Mouse (Mus musculus): ENCODE results near the gene Ly6g6e. TPM values are rescaled to one million over a fixed set of nuclear protein-coding genes. Genes with fewer than 3 reads are reported as not detected.

The Ly6g6e gene
- total RNA-seq, 2 experiments from 2014 or later: not detected

Other genes with a start within 250 kb of the Ly6g6e start
- 10 to 100 TPM; 34.1 to 39.4 TPM for gene Stk19, start 240.0 kb upstream of the Ly6g6e start, total RNA-seq (2023)
- 10 to 100 TPM; 49.0 to 49.1 TPM for gene Dxo, start 239.9 kb upstream of the Ly6g6e start, total RNA-seq (2023)
- gene Skiv2l, start 226.7 kb upstream of the Ly6g6e start, total RNA-seq (2023): 10 to 100 TPM; 66.2 to 72.1 TPM
- gene Nelfe, start 226.5 kb upstream of the Ly6g6e start, total RNA-seq (2023): 10 to 100 TPM; 23.4 to 30.8 TPM
- 1 to 10 TPM; 1.6 to 1.8 TPM for gene Cfb, start 214.4 kb upstream of the Ly6g6e start, total RNA-seq (2023)
- 1 to 10 TPM; 2.8 to 3.9 TPM for gene Zbtb12, start 197.4 kb upstream of the Ly6g6e start, total RNA-seq (2023)
- gene Gm20547, start 194.9 kb upstream of the Ly6g6e start, total RNA-seq (2023): not detected
- gene C2, start 178.6 kb upstream of the Ly6g6e start, total RNA-seq (2023): under 1 TPM in 1 of 2 experiments, not detected in 1; 0.24 TPM
- 10 to 100 TPM; 68.7 to 71.8 TPM for gene Ehmt2, start 178.4 kb upstream of the Ly6g6e start, total RNA-seq (2023)
- not detected for gene Slc44a4, start 162.4 kb upstream of the Ly6g6e start, total RNA-seq (2023)
- 10 to 100 TPM; 60.2 to 63.2 TPM for gene Neu1, start 145.6 kb upstream of the Ly6g6e start, total RNA-seq (2023)
- gene Hspa1b, start 117.7 kb upstream of the Ly6g6e start, total RNA-seq (2023): 100 to 1,000 TPM in 1 of 2 experiments, 10 to 100 TPM in 1; 58.3 to 134 TPM
- not detected for gene Gm20481, start 107.0 kb upstream of the Ly6g6e start, total RNA-seq (2023)
- 100 to 1,000 TPM in 1 of 2 experiments, 10 to 100 TPM in 1; 86.4 to 244 TPM for gene Hspa1a, start 104.7 kb upstream of the Ly6g6e start, total RNA-seq (2023)
- gene Hspa1l, start 104.2 kb upstream of the Ly6g6e start, total RNA-seq (2023): under 1 TPM in 1 of 2 experiments, not detected in 1; 0.20 TPM
- gene Lsm2, start 95.0 kb upstream of the Ly6g6e start, total RNA-seq (2023): 10 to 100 TPM; 41.4 to 45.7 TPM
- 10 to 100 TPM; 61.7 to 68.3 TPM for gene Vars, start 75.9 kb upstream of the Ly6g6e start, total RNA-seq (2023)
- gene Vwa7, start 60.3 kb upstream of the Ly6g6e start, total RNA-seq (2023): under 1 TPM in 1 of 2 experiments, not detected in 1; 0.15 TPM
- gene Sapcd1, start 48.9 kb upstream of the Ly6g6e start, total RNA-seq (2023): 1 to 10 TPM; 1.3 to 2.1 TPM
- gene Msh5, start 30.2 kb upstream of the Ly6g6e start, total RNA-seq (2023): 10 to 100 TPM; 11.5 to 12.5 TPM
- 100 to 1,000 TPM; 262 to 285 TPM for gene Clic1, start 26.9 kb upstream of the Ly6g6e start, total RNA-seq (2023)
- 1 to 10 TPM; 2.5 to 3.1 TPM for gene Ddah2, start 17.9 kb upstream of the Ly6g6e start, total RNA-seq (2023)
- 1 to 10 TPM in 1 of 2 experiments, not detected in 1; 1.0 TPM for gene Ly6g6c, start 11.5 kb upstream of the Ly6g6e start, total RNA-seq (2023)
- under 1 TPM in 1 of 2 experiments, not detected in 1; 0.26 TPM for gene Mpig6b, start 10.7 kb upstream of the Ly6g6e start, total RNA-seq (2023)
- gene Ly6g6d, start 1.2 kb downstream of the Ly6g6e start, total RNA-seq (2023): not detected
- under 1 TPM in 1 of 2 experiments, not detected in 1; 0.35 TPM for gene Ly6g6f, start 8.7 kb downstream of the Ly6g6e start, total RNA-seq (2023)
- 10 to 100 TPM; 50.2 to 58.4 TPM for gene Abhd16a, start 12.4 kb downstream of the Ly6g6e start, total RNA-seq (2023)
- gene Ly6g5c, start 31.4 kb downstream of the Ly6g6e start, total RNA-seq (2023): not detected
- gene Ly6g5b, start 38.5 kb downstream of the Ly6g6e start, total RNA-seq (2023): 10 to 100 TPM; 13.5 to 16.4 TPM
- gene Gpank1, start 44.6 kb downstream of the Ly6g6e start, total RNA-seq (2023): 10 to 100 TPM; 20.2 to 26.5 TPM
- 100 to 1,000 TPM; 172 TPM for gene Csnk2b, start 45.2 kb downstream of the Ly6g6e start, total RNA-seq (2023)
- 10 to 100 TPM; 16.4 to 24.3 TPM for gene D17H6S53E, start 49.5 kb downstream of the Ly6g6e start, total RNA-seq (2023)
- gene Apom, start 55.1 kb downstream of the Ly6g6e start, total RNA-seq (2023): under 1 TPM in 1 of 2 experiments, not detected in 1; 0.42 TPM
- 100 to 1,000 TPM; 222 to 226 TPM for gene Bag6, start 58.3 kb downstream of the Ly6g6e start, total RNA-seq (2023)
- gene Prrc2a, start 88.0 kb downstream of the Ly6g6e start, total RNA-seq (2023): 100 to 1,000 TPM; 180 to 195 TPM
- 10 to 100 TPM; 18.0 to 18.3 TPM for gene Aif1, start 99.2 kb downstream of the Ly6g6e start, total RNA-seq (2023)
- gene Lst1, start 111.5 kb downstream of the Ly6g6e start, total RNA-seq (2023): 100 to 1,000 TPM; 564 to 656 TPM
- 10 to 100 TPM; 84.2 to 91.5 TPM for gene Ltb, start 117.5 kb downstream of the Ly6g6e start, total RNA-seq (2023)
- gene Tnf, start 125.1 kb downstream of the Ly6g6e start, total RNA-seq (2023): 10 to 100 TPM; 71.0 to 84.1 TPM
- not detected for gene Lta, start 128.4 kb downstream of the Ly6g6e start, total RNA-seq (2023)
- gene Gm16181, start 143.9 kb downstream of the Ly6g6e start, total RNA-seq (2023): not detected
- gene Atp6v1g2, start 156.8 kb downstream of the Ly6g6e start, total RNA-seq (2023): 1 to 10 TPM; 2.2 to 4.8 TPM
- 10 to 100 TPM; 18.6 to 19.5 TPM for gene Nfkbil1, start 158.9 kb downstream of the Ly6g6e start, total RNA-seq (2023)
- 100 to 1,000 TPM; 208 to 239 TPM for gene Ddx39b, start 164.8 kb downstream of the Ly6g6e start, total RNA-seq (2023)
- gene H2-D1, start 185.8 kb downstream of the Ly6g6e start, total RNA-seq (2023): 1,000 to 10,000 TPM; 1,522 to 1,549 TPM
- gene H2-Q1, start 243.5 kb downstream of the Ly6g6e start, total RNA-seq (2023): 1 to 10 TPM; 6.7 to 6.9 TPM